Mouse (Mus musculus) midbrain, embryonic 11.5 days (tissue): ENCODE data around the gene Ube2i. TPM values are rescaled to one million over a fixed set of nuclear protein-coding genes. Genes with fewer than 3 reads are reported as not detected.

ENCODE experiments used
- microRNA-seq: library from miRNA; unstranded; fragments of <30 nt; microRNA quantifications from one replicate; pipeline ENCODE4, GENCODE M21; 2017
- polyA plus RNA-seq: library from polyadenylated mRNA; unstranded; fragments of >200 nt; fragmentation: Nextera tagmentation; extraction: Ambion mirVana; gene quantifications from 2 replicates; pipeline ENCODE4 v1.2.1, GENCODE M21; 2014

The Ube2i gene
- polyA plus RNA-seq, 1 experiment from 2014 or later: 877 TPM

Small RNAs within 50 kb of the gene (microRNA-seq; reads per million reads assigned to microRNA genes)
- 2.5 reads per million, percentile 9 among the genes with 10 or more reads in this experiment for gene Mir3547

Other genes starting within 250 kb of the Ube2i start
- gene Tmem204, start 191.0 kb downstream of the Ube2i start, polyA plus RNA-seq: 9.5 and 10.4 TPM in 2 replicates
- gene Telo2, start 158.7 kb downstream of the Ube2i start, polyA plus RNA-seq: 22.5 and 23.2 TPM in 2 replicates
- not detected in 2 replicates for gene Ptx4, start 153.9 kb downstream of the Ube2i start, polyA plus RNA-seq
- 16.7 and 20.4 TPM in 2 replicates for gene Clcn7, start 141.2 kb downstream of the Ube2i start, polyA plus RNA-seq
- gene Ccdc154, start 112.2 kb downstream of the Ube2i start, polyA plus RNA-seq: not detected in 2 replicates
- gene Gm38655, start 99.2 kb downstream of the Ube2i start, polyA plus RNA-seq: not detected in 2 replicates
- gene BC003965, start 90.1 kb downstream of the Ube2i start, polyA plus RNA-seq: 34.4 TPM in 2 replicates
- 4.2 and 6.4 TPM in 2 replicates for gene Unkl, start 86.2 kb downstream of the Ube2i start, polyA plus RNA-seq
- gene Gnptg, start 34.5 kb downstream of the Ube2i start, polyA plus RNA-seq: 59.5 and 63.2 TPM in 2 replicates
- 62.5 and 64.3 TPM in 2 replicates for gene Tsr3, start 34.5 kb downstream of the Ube2i start, polyA plus RNA-seq
- 1.3 and 1.4 TPM in 2 replicates for gene Baiap3, start 18.3 kb downstream of the Ube2i start, polyA plus RNA-seq
- not detected in 2 replicates for gene Prss34, start 23.8 kb upstream of the Ube2i start, polyA plus RNA-seq
- gene Prss28, start 34.0 kb upstream of the Ube2i start, polyA plus RNA-seq: not detected in 2 replicates
- gene Prss29, start 44.0 kb upstream of the Ube2i start, polyA plus RNA-seq: not detected in 2 replicates
- gene Tpsab1, start 70.9 kb upstream of the Ube2i start, polyA plus RNA-seq: not detected in 2 replicates
- not detected in 2 replicates for gene Tpsb2, start 91.7 kb upstream of the Ube2i start, polyA plus RNA-seq
- gene Tpsg1, start 94.7 kb upstream of the Ube2i start, polyA plus RNA-seq: not detected in 2 replicates
- gene Cacna1h, start 159.2 kb upstream of the Ube2i start, polyA plus RNA-seq: 3.5 and 4.3 TPM in 2 replicates
- gene Tekt4, start 180.0 kb upstream of the Ube2i start, polyA plus RNA-seq: 0.12 TPM in 1 of 2 replicates, not detected in the other
- gene Sstr5, start 222.7 kb upstream of the Ube2i start, polyA plus RNA-seq: not detected in 2 replicates